Mouse (Mus musculus) MEL-GATA-1-ER (cell line): ENCODE results near the gene Il17rc.

Source experiments
- DNase-seq: peaks from one replicate; pipeline ENCODE4 v3.0.0-alpha.2; 2012; ENCODE audit warnings: low read depth; ENCODE audit errors: extremely low read depth

Il17rc gene

DNA sequence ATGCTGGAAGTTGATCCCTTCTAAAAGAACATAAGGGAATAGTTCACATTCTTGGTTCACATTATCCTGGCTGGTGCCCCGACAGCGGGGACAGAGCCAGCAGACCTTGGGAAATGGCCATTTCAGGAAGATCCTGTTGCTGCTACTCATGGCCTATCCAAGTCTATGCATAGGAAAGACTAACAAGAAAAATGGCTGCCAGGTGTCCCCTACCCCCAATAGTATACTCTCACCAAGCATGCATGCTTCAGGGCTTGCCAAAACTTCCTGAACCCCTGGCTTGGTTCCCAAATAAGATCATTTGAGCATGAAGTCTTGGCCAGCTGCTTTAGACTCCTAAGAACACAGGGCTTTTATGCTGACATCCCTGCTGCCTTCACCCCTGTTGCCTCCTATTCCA is 19.4 kb upstream of the Il17rc start:
- DNase-seq = no peak

- DNase-seq = no peak
These were observed 16.2 kb upstream of the Il17rc start for GRCm38 (mm10) chr6:113455007-113455406.

- DNase-seq = no peak
These were observed 13.2 kb upstream of the Il17rc start, which contains the start of gene Il17re for GRCm38 (mm10) chr6:113457952-113458534. Gene Il17re, plus strand, starts transcription at chr6:113458484.

DNA sequence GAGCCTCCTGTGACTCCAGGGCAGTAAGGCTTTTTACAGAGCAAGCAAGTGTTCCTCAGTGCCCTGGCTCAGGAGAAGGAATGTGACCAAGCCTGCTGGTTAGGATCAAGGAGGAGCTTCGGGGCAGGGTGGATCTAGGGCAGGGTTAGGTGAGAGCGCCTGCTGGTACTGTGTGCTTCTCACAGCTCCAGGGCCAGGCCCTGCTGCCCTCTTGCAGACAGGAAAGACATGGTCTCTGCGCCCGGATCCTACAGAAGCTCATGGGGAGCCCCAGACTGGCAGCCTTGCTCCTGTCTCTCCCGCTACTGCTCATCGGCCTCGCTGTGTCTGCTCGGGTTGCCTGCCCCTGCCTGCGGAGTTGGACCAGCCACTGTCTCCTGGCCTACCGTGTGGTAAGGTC is 12.6 kb upstream of the Il17rc start:
- no peak for DNase-seq

GRCm38 (mm10) chr6:113464040-113464439 is 7.2 kb upstream of the Il17rc start:
- no peak for DNase-seq

DNA sequence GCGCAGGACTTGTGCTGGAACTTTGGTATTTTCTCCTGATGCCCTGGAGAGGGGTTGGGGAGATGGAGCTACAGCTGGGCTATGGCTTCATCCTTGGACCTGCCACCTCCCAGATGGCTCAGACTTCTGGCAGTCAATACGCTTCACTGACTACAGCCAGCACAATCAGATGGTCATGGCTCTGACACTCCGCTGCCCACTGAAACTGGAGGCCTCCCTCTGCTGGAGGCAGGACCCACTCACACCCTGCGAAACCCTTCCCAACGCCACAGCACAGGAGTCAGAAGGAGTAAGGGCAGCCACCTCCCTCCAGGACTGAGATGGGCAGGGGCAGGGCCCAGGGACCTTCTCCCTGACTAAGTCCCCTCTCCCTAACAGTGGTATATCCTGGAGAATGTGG is 5.6 kb upstream of the Il17rc start:
- no peak for DNase-seq

DNA sequence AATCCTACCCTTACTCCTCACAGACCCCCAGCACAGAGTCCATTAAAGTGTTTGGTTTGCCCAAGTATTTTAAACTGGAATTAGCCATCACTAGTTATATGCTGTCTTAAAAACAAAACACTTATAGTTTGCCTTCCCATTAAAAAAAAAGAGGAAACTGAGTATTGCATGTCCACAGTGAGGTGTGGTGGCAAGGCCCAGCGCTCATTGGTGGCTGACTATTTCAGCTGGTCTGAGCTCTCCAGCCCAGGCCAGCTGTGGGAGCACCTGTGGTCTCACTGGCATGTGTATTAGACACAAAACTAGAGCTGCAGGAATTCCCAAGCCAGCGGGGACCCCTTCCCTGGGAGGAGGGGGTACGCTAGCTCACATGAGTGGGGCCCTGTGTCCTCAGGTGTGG is 2.7 kb upstream of the Il17rc start:
- no peak for DNase-seq

DNA sequence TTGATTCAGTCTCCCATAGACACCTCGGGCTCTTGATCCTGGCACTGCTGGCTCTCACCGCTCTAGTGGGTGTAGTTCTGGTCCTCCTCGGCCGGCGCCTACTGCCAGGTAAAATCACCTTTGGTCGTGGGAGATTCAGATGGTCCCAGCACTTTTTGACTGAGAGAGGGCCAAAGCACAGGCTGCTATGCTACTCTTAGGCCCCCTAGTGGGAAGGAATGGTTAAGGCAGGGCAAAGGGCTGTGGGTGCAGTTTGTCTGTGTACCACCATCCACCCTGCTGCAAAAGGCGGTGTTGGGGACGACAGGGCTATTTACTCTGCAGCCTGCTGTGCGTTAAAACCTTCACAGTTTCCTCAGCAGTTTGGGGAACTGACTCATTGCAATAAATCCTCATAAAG is 2.2 kb upstream of the Il17rc start:
- peak; percentile 40 for DNase-seq

DNA sequence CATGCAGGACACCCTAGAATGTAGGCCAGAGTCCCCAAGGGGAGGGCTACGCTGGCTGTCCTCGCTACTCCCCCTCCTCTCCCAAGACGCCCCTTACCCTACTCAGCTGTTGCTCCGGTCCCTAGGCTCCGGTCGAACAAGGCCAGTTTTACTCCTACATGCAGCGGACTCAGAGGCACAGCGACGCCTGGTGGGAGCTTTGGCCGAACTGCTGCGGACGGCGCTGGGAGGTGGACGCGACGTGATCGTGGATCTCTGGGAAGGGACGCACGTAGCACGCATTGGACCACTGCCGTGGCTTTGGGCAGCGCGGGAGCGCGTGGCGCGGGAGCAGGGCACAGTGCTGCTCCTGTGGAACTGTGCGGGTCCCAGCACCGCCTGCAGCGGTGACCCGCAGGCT is 1.8 kb upstream of the Il17rc start:
- DNase-seq = no peak

DNA sequence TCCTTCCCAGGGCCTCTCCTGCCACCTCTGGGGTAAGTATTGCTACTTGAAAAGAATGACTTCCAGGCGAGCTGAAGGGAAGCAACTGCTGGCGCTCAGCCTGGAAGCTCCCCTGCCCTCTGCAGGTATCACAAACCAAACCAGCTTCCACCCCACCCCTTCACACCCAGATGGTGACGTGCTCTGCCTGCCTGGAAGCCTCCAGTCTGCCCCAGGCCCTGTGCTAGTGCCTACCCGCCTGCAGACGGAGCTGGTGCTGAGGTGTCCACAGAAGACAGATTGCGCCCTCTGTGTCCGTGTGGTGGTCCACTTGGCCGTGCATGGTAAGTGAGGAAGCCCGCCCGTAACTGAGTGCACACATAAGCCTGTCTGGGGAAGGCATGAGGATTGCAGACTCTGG is 834 bp downstream of the Il17rc start:
- no peak for DNase-seq

- DNase-seq = no peak
These were observed 2.0 kb downstream of the Il17rc start for GRCm38 (mm10) chr6:113473246-113473645.

DNA sequence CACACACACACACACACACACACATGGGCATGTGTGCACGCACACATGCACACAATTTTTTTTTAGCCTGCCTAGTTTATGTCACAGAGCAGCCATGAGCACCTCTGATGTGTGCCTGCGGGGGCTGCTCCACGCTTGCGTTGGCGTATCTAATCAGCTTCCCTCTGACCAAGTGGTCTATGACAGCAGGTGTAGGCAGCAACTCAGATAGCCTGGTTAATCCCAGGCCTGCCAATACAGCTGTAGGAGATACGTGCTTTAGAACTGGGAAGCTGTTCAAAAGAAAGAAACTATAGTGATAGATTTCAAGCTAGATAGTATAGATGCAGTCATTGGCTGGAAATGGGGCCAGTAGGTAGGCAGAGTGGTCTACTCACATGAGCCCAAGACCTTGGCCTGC is 2.5 kb downstream of the Il17rc start:
- no peak for DNase-seq

GRCm38 (mm10) chr6:113477353-113477752 is 6.1 kb downstream of the Il17rc start:
- no peak for DNase-seq

GRCm38 (mm10) chr6:113478906-113479305 is 7.7 kb downstream of the Il17rc start:
- DNase-seq = no peak

DNA sequence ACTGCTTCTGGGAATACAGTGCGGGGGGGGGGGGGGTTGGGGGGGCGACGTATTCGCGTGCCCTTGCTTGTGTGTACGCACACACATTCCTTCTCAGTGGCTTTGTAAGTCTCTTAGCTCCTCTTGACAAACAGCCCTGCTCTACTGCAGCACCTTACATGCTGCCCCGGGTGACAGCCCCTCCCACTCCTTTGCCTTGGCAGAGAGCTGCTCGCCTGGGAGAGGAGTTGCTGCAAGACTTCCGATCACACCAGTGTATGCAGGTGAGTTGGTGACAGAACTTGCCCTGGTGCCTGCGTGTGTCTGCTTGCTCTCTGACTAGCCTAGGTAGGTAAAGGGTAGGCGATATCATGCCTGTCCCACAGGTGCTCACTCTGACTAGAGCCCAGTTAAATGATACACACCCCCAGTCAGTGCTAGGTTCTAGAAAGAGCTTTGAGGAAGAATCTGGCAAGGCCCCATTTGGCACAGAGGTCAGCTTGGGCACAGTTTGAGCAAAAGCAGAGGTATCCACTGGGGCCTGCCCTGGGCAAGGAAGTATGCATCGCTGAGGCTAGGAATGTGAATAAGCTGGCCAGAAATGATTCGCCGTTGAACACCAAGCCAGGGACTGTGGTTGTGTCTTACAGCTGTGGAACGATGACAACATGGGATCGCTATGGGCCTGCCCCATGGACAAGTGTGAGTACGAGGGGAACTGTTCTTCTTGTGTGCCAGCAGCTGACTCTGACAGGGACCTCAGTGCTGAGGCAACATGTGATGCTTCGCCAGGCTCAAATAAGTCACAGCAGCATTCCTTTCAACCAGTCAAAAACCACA is 9.5 kb downstream of the Il17rc start:
- DNase-seq = no peak

GRCm38 (mm10) chr6:113482477-113483099 is 11.4 kb downstream of the Il17rc start:
- DNase-seq = no peak

- peak; percentile 94 for DNase-seq
These were observed 11.9 kb downstream of the Il17rc start, which contains the start of gene Creld1 for GRCm38 (mm10) chr6:113483100-113483615. Gene Creld1, plus strand, starts transcription at chr6:113483297.

DNA sequence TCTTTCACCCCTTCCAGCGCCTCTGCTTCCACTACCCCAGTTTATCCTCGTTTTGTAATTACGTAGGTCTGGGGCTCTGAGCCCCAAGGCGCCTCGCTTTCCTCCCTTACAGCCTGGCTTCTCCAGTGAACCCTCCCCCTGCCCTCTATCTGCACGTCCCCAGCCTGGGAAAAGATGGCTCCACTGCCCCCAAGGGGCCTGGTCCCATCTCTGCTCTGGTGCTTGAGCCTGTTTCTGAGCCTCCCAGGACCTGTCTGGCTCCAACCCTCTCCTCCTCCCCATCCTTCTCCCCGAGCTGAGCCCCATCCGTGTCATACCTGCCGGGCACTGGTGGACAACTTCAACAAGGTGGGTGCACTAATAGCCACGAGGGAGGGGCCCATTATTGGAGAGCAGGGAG is 12.5 kb downstream of the Il17rc start:
- DNase-seq = no peak

DNA sequence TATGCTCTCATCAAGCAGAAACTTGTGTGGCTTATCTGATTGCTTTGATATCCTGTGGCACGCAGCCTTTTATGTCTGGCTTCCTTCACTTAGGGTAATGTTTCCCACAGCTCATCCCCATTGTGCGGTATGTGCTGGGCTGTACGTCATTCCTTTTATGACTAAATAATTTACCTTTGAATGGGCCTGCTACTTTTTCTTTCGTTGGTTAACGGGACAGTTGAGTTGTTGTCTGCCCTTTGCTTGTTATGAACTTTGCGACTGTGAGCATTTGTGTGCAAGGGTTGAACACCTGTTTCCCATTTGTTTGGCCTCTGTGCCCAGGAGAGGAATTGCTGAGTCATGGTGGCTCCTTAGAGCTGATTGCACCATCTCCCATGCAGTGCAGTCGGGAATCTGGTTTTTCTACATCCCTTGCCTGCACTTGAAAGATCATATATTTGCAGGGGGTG is 15.9 kb downstream of the Il17rc start:
- DNase-seq = no peak

DNA sequence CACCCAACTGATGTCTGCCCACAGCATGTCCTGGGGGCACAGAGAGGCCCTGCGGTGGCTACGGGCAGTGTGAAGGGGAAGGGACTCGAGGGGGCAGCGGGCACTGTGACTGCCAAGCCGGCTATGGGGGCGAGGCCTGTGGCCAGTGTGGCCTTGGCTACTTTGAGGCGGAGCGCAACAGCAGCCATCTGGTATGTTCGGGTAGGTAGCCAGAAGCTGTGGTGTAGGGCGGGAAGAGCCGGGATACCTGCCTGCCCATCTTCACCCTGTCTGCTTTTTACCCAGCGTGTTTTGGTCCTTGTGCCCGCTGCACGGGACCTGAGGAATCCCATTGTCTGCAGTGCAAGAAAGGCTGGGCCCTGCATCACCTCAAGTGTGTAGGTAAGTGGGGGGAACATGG is 18.2 kb downstream of the Il17rc start:
- no peak for DNase-seq

DNA sequence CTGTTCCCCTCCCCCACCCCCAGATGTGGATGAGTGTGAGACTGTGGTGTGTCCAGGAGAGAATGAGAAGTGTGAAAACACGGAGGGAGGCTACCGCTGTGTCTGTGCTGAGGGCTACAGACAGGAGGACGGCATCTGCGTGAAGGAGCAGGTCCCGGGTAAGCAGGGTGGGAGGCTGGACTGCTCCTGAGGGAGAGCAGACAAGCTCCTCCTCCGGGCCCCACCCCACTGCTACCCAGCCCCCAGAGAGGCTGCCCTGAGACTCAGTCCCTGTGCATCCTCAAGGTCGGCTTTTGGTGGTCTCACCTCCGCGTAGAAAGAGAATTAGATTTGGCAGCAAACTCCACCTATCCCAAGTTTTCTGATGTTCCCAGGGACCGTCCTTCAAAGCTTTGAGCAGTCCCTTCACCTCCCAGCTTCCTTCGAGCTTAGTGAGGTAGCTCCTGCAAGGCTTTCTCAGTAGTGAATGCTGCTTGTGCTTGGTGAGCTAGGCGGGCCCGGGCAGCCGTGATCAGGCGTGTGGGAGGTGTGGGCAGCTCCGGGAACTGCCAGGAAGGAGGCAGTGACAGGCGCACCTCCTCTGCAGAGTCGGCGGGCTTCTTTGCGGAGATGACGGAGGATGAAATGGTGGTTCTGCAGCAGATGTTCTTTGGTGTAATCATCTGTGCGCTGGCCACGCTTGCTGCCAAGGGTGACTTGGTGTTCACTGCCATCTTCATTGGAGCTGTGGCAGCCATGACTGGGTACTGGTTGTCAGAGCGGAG is 21.1 kb downstream of the Il17rc start:
- no peak for DNase-seq
